Mouse (Mus musculus) megakaryocyte, embryonic 14.5 days (primary cell): Measurements from ENCODE around the gene Lkaaear1.

ENCODE experiments used
- FLI1 ChIP-seq: IDR thresholded peaks from 2 replicates; pipeline ENCODE4 v1.6.1; 2012; ENCODE audit warnings: low read length, inconsistent platforms, mixed read lengths
- GATA1 ChIP-seq: IDR thresholded peaks from 3 replicates; pipeline ENCODE4 v1.6.1; 2012; ENCODE audit warnings: mixed read lengths, low read length, inconsistent platforms, borderline replicate concordance

GRCm38 (mm10) chr2:181698241-181698640, at the start of gene Lkaaear1:
- TF ChIP-seq FLI1 (no peak), GATA1 (no peak)
